Mouse (Mus musculus) embryonic facial prominence, embryonic 10.5 days (tissue): Measurements from ENCODE around the gene Nsl1. TPM values are rescaled to one million over a fixed set of nuclear protein-coding genes. Genes with fewer than 3 reads are reported as not detected.

ENCODE experiments used
- DNase-seq: peaks from one replicate; pipeline ENCODE4 v3.0.0-alpha.2; 2017; ENCODE audit warnings: low spot score
- H3K27ac ChIP-seq: fragments of 300-500 bp; sonication (generic); replicated peaks from 2 replicates; pipeline ENCODE4 v1.5.1; 2016; ENCODE audit warnings: mild to moderate bottlenecking
- H3K27me3 ChIP-seq: fragments of 300-500 bp; sonication (generic); replicated peaks from 2 replicates; pipeline ENCODE4 v1.6.1; 2016; ENCODE audit warnings: low read depth, mild to moderate bottlenecking; ENCODE audit not compliant: poor library complexity, severe bottlenecking
- H3K36me3 ChIP-seq: fragments of 300-500 bp; sonication (generic); replicated peaks from 2 replicates; pipeline ENCODE4 v1.6.1; 2016; ENCODE audit warnings: mild to moderate bottlenecking, moderate library complexity
- H3K4me1 ChIP-seq: fragments of 300-500 bp; sonication (generic); 2 replicates; pipeline ENCODE4 v1.6.1; 2016
- H3K4me3 ChIP-seq: fragments of 300-500 bp; sonication (generic); 2 replicates; pipeline ENCODE4 v1.5.1; 2016; ENCODE audit warnings: mild to moderate bottlenecking, moderate library complexity
- H3K9me3 ChIP-seq: fragments of 300-500 bp; sonication (generic); 2 replicates; pipeline ENCODE4 v1.6.1; 2016; ENCODE audit warnings: mild to moderate bottlenecking
- WGBS: fragments of 180-500 bp; shearing (Covaris S2); methylation state at CpG from one replicate; pipeline ENCODE4 v1.1.7; 2016; 5-methylcytosine and 5-hydroxymethylcytosine counted together
- polyA plus RNA-seq: library from polyadenylated mRNA; unstranded; fragments of >200 nt; fragmentation: Nextera tagmentation; extraction: Ambion mirVana; gene quantifications from 2 replicates; pipeline ENCODE4 v1.2.1, GENCODE M21; 2016

Gene Nsl1
- polyA plus RNA-seq, 1 experiment from 2014 or later, result 35.4 TPM

DNA sequence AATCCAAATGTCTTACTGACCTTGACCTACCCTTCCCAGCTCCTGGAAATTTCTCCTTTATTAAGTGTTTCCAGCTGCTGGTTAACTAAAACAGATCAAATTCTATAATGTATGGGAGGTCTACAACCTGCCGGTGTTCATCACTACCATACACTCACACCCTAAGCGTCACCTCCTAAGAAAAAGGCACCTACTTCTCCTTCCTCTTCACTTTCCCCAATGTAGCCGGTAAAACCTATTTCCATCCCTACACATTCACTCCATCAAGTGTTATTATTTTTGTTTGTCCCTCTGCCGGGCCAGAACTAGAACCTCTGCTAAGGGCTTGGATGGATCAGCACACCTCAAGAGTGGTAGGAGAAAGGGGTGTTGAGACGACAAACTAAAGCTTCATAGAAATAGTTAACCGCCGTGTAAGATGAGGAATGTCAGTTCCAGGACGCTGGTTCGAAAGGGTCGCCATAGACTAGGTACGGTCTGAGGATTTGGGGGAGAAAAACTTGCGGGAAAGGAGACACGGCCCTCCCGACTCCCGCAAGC, 501 bp upstream of the Nsl1 start:
- peak overlapping the region; percentile 71 for H3K4me3 ChIP-seq
- DNase-seq, result no peak
- H3K4me1 ChIP-seq, result peaks cover 17% of the 10 kb centered on the region
- peaks cover 27% of the 10 kb centered on the region for H3K36me3 ChIP-seq
- H3K27me3 ChIP-seq, result peaks cover 7% of the 10 kb centered on the region; the same call in 1 of the 2 replicates
- 5% methylated on average over 15 of the region's 15 CpGs for WGBS
- H3K9me3 ChIP-seq, result no peaks in the 10 kb centered on the region
- peak overlapping the region; percentile 94 for H3K27ac ChIP-seq

DNA sequence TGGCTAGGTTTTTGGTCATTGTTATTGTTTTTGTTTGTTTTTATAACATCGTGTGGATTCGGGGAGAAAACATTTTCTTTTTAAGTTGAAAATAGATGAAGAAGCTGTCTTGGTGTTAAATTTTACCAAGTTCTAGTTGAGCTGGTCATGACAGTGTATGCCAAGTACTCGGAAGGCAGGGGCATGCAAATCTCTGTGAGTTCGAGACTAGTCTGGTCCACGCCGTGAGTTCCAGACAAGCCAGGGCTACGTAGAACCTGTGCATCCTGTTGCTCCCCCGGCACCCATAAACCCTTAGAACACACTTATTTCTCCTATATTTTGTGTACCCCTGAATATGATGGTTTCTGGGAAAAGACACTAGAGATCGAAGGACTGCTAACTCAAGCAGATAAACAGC, 888 bp downstream of the Nsl1 start:
- Histone ChIP-seq H3K4me3 (peak overlapping the region; percentile 71), H3K36me3 (peaks cover 41% of the 10 kb centered on the region), H3K4me1 (peaks cover 17% of the 10 kb centered on the region), H3K27me3 (peaks cover 7% of the 10 kb centered on the region; the same call in 1 of the 2 replicates), H3K9me3 (no peaks in the 10 kb centered on the region), H3K27ac (peak overlapping the region; percentile 94; the same call in 1 of the 2 replicates)
- DNase-seq, result no peak
- WGBS, result 60% methylated on average over 9 of the region's 9 CpGs

DNA sequence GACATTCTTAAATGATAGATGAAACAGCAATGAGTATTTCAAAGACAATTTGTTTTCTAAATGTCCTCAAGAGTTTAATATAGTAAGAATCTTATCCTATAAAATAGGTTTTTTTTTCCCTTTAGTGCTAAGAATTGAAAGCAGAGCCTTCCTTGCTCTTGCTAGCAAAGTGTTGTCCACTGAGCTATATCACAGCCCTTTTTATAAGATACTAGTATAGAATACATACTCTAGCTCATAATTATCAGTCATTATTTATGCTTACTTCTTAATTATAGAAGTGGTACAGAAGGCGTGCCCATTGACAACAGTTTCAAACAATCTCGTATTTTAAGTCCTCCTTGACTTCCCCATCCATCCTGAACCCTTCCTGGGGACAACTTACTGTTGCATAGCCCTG, 1.7 kb downstream of the Nsl1 start:
- peaks cover 7% of the 10 kb centered on the region; the same call in 1 of the 2 replicates for H3K27me3 ChIP-seq
- no peaks in the 10 kb centered on the region for H3K9me3 ChIP-seq
- 90% methylated on average over 2 of the region's 2 CpGs for WGBS
- DNase-seq, result no peak
- H3K27ac ChIP-seq, result no peak overlapping the region
- peaks cover 17% of the 10 kb centered on the region for H3K4me1 ChIP-seq
- peaks cover 49% of the 10 kb centered on the region for H3K36me3 ChIP-seq
- H3K4me3 ChIP-seq, result no peak overlapping the region

DNA sequence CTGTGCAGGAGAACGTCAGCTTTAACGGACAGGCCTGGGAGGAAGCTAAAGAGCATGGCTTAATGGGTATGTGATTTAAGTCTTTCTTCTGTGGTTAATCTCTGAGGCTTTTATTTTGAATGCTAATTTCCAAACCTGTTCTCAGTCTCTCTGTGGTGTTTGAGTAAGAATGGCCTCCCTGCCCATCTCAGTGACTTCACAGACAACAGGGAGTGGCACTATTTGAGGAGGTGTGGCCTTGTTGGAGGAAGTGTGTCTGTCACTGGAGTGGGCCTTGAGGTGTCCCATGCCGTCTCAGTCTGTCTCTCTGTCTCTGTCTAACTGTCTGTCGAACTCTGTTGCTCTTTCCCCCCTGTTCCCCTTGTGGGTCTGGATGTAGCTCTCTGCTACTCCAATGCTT, 2.4 kb downstream of the Nsl1 start:
- Histone ChIP-seq H3K9me3 (no peaks in the 10 kb centered on the region), H3K4me1 (peaks cover 17% of the 10 kb centered on the region), H3K36me3 (peaks cover 56% of the 10 kb centered on the region), H3K27me3 (peaks cover 7% of the 10 kb centered on the region; the same call in 1 of the 2 replicates), H3K27ac (no peak overlapping the region), H3K4me3 (no peak overlapping the region)
- DNase-seq, result no peak
- WGBS, result 83% methylated on average over 4 of the region's 4 CpGs

DNA sequence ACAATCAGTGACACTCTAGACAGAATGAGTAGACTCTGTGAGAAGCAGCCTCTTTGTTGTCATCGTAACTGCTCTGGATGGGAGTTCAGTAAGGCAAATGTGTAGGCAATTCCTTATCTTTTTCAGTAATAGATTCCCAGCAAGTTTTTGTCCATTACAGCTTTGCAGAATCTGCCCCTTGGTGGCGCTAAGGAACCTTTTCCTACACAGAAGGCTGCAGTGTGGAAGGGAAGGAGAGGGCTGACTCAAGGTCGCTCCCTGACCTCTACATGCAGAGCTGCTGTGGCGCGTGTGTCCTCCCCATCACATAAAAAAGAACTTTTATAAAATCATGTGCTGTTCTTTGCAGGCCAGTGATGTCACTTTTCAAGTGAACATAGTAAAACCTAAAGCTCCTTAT, 5.6 kb downstream of the Nsl1 start:
- 85% methylated on average over 5 of the region's 5 CpGs for WGBS
- Histone ChIP-seq H3K36me3 (peaks cover 87% of the 10 kb centered on the region), H3K9me3 (no peaks in the 10 kb centered on the region), H3K27me3 (no peaks in the 10 kb centered on the region), H3K27ac (no peak overlapping the region), H3K4me1 (peaks cover 9% of the 10 kb centered on the region), H3K4me3 (no peak overlapping the region)
- no peak for DNase-seq

DNA sequence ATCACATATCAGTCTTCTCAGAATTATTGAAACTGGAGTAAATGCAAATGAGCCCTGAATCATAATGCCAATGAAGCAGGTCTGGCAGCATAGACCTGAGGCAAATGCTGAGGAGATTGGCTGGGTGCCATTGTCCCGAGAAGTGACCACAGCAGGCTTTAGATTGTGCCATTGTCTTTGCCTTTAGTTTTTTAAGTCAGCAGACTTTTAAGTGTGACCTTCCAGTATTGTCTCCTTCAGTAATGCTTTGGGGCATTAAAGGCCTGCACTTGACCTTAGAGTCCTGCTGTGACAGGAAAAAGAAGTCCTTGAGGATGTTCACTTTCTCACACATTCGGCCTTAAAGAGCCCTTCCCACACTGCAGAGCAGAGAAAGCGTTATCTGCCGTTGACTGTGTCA, 7.4 kb downstream of the Nsl1 start:
- WGBS, result 89% methylated on average over 4 of the region's 4 CpGs
- Histone ChIP-seq H3K9me3 (no peaks in the 10 kb centered on the region), H3K4me3 (no peak overlapping the region), H3K36me3 (peaks cover 100% of the 10 kb centered on the region), H3K4me1 (no peaks in the 10 kb centered on the region), H3K27ac (no peak overlapping the region), H3K27me3 (no peaks in the 10 kb centered on the region)
- DNase-seq, result no peak

DNA sequence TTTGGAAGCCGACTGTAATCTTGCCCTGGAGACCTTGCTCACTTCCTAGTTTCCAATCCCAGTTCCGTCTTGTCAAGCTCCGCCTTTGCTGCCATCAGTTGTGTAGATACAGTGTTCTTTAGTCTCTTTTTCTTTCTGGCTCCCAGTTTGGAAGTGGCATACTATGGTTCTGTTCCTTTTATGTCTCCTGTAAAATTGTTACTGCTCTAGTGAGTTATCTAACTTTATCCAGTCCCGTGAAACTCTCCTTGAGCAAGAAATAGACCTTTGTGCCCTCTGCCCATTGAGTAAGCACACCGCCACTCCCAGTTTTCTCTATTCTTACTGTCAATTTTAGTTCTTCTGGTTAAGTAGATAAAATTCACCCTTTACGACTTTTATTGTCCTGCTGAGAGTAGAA, 8.8 kb downstream of the Nsl1 start:
- no peak for DNase-seq
- no peaks in the 10 kb centered on the region for H3K4me1 ChIP-seq
- H3K27me3 ChIP-seq, result no peaks in the 10 kb centered on the region
- no peak overlapping the region for H3K27ac ChIP-seq
- 92% methylated on average over 6 of the region's 6 CpGs for WGBS
- no peak overlapping the region for H3K4me3 ChIP-seq
- H3K9me3 ChIP-seq, result no peaks in the 10 kb centered on the region
- peaks cover 100% of the 10 kb centered on the region for H3K36me3 ChIP-seq

DNA sequence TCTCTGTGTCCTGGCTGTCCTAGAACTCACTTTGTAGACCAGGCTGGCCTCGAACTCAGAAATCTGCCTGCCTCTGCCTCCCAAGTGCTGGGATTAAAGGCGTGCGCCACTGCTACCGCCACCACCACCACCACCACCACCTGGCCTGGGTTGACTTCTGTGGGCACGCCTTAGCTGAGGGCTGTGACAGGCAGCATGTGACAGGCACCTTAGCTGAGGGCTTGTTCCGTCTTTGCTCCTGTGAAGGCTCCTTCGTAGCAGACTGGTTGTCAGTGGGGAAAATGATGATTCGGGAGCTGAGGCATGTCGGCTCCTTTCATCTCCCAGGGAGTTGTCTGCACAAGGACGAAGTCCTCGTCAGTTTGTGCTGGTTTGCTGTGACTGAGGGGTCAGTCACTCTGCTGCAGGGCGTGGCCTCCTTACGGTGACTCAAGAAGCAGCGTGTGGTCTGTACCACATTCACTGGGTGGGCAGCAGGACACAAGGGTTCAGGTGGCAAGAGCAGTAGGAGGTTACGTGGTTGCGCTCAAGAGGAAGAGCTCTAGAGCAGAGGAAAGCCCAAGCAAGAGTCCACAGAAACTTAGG, 9.6 kb downstream of the Nsl1 start:
- no peak for DNase-seq
- no peaks in the 10 kb centered on the region for H3K27me3 ChIP-seq
- peaks cover 100% of the 10 kb centered on the region for H3K36me3 ChIP-seq
- WGBS, result 95% methylated on average over 16 of the region's 16 CpGs
- H3K9me3 ChIP-seq, result no peaks in the 10 kb centered on the region
- no peak overlapping the region for H3K4me3 ChIP-seq
- H3K4me1 ChIP-seq, result no peaks in the 10 kb centered on the region
- H3K27ac ChIP-seq, result no peak overlapping the region

DNA sequence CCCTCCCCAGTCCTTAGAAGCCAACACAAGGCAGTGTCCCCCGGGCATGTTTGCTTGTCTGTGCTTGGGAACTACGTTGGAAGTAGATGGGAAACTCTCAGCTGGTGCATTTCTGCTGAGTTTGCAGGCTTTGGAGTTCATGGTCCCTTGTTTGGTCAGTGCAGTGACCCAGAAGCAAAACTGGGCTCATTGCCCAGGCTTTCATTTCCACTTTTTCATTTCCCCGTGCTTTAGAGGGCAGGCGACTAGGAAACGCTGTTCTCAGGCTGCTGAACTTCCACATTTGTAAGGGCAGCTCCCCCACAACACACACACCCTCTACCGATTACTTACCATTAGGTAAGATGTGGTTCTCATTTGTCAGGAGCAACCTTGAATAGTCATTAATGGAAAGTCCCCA, 10.2 kb downstream of the Nsl1 start:
- no peak for DNase-seq
- Histone ChIP-seq H3K4me3 (no peak overlapping the region), H3K4me1 (no peaks in the 10 kb centered on the region), H3K9me3 (no peaks in the 10 kb centered on the region), H3K27me3 (no peaks in the 10 kb centered on the region), H3K27ac (no peak overlapping the region), H3K36me3 (peaks cover 100% of the 10 kb centered on the region)
- 92% methylated on average over 6 of the region's 6 CpGs for WGBS

DNA sequence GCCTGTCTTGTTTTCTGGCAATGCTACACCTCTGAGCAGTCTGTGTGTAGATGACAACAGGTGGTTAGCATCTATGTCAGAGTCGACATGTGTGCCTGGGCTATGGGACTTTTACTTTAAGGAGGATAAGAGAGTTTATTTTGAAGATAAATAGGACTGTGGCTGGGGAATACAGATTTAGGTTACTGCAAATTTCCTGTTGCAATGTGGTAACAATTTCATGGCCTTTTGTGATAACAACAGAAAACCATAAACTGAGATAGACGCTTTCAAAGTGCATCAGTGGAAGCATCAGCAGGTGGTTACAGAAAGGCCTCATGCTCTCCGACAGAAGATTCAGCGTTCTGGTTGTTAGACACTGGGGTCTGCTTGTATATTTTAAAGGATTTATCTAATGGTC, 10.7 kb downstream of the Nsl1 start:
- 90% methylated on average over 4 of the region's 4 CpGs for WGBS
- Histone ChIP-seq H3K27me3 (no peaks in the 10 kb centered on the region), H3K36me3 (peaks cover 100% of the 10 kb centered on the region), H3K9me3 (no peaks in the 10 kb centered on the region), H3K4me1 (no peaks in the 10 kb centered on the region), H3K27ac (no peak overlapping the region), H3K4me3 (no peak overlapping the region)
- DNase-seq, result no peak

DNA sequence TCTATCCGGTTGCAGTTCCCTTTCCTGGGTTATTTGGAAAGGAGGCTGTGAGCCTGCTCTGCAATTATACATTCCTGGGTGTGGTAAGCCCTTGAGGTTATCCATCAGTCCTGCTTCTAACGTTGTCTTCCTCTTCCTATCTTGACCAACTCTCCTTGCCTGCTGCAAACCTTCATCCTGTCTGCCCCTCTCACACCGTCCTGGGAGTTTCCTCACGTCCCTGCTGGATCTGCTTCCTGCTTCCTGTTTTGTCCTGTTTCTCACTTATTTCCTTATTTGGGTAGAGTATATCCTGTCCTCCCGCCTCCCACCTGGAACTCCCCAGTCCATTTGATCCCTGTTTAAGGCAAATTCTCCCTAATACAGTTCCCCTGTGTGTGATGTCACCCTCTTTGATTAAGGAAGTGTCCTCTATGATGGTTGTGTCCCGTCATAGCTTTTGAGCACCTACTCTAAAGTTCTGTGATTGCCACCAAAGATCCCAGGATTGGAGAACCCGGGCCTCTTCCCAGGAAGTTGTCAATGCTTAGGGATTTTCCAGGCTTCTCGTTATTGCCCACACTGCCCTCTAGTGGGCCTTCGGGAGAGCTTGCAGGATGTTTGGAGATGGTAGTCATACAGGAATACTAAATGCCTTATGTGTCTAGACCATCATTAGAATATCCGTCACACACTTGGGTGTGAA, 12.5 kb downstream of the Nsl1 start:
- Histone ChIP-seq H3K4me3 (no peak overlapping the region), H3K27me3 (no peaks in the 10 kb centered on the region), H3K9me3 (no peaks in the 10 kb centered on the region), H3K4me1 (no peaks in the 10 kb centered on the region), H3K36me3 (peaks cover 100% of the 10 kb centered on the region), H3K27ac (no peak overlapping the region)
- peak; percentile 62 for DNase-seq
- 66% methylated on average over 10 of the region's 10 CpGs for WGBS

DNA sequence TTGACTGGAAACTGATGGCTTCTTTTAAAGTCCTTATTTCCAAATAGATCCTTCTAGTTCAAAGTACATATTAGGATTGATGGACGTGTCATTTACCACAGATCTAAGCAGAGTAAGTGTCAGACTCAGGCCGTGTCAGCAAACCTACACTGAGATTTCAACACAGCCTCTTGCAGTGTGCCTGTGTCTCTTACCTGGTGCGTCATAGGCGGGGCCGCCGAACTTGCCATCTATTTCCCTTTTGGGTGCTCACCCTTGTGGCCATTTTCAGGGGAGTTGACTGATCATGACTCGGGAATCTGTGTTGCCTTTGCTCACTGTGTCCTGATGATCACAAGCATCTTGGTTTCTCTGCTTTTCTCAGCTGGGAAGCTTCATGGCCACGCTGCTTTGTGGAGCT, 20.4 kb downstream of the Nsl1 start:
- no peaks in the 10 kb centered on the region for H3K4me1 ChIP-seq
- peaks cover 83% of the 10 kb centered on the region for H3K36me3 ChIP-seq
- no peaks in the 10 kb centered on the region for H3K27me3 ChIP-seq
- DNase-seq, result no peak
- H3K9me3 ChIP-seq, result no peaks in the 10 kb centered on the region
- H3K4me3 ChIP-seq, result no peak overlapping the region
- WGBS, result 92% methylated on average over 8 of the region's 8 CpGs
- no peak overlapping the region for H3K27ac ChIP-seq

DNA sequence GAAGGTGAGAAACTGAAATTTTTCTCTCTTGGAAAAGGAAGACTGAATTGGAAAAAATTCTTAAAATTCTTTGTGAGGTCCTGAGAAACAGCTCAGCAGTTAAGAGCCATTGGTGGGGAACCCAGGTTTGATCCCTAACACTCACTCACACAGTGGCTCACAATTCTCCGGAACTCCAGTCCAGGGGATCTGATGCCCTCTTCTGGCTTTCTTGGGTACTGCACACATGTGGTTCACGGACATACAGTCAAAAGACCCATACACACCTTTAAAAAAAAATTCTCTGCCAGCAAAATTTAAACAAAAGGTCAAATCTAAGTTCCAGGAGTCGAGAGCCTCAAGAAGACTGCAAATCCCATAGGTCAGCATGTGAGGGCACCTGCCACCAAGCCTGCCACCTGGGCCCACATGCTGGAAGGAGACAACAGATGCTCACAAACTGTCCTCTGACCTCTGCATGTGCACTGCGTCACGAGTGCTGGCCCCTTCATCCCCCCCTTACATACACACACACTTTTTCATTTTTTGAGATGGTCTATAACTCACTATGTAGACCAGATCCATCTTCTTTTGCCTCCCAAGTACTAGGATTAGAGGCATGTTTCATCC, 22.2 kb downstream of the Nsl1 start:
- no peaks in the 10 kb centered on the region for H3K9me3 ChIP-seq
- H3K27me3 ChIP-seq, result no peaks in the 10 kb centered on the region
- H3K4me1 ChIP-seq, result no peaks in the 10 kb centered on the region
- 73% methylated on average over 5 of the region's 5 CpGs for WGBS
- H3K36me3 ChIP-seq, result peaks cover 64% of the 10 kb centered on the region
- no peak overlapping the region for H3K4me3 ChIP-seq
- no peak overlapping the region for H3K27ac ChIP-seq
- peak; percentile 69 for DNase-seq
